In the genomic region with DNA sequence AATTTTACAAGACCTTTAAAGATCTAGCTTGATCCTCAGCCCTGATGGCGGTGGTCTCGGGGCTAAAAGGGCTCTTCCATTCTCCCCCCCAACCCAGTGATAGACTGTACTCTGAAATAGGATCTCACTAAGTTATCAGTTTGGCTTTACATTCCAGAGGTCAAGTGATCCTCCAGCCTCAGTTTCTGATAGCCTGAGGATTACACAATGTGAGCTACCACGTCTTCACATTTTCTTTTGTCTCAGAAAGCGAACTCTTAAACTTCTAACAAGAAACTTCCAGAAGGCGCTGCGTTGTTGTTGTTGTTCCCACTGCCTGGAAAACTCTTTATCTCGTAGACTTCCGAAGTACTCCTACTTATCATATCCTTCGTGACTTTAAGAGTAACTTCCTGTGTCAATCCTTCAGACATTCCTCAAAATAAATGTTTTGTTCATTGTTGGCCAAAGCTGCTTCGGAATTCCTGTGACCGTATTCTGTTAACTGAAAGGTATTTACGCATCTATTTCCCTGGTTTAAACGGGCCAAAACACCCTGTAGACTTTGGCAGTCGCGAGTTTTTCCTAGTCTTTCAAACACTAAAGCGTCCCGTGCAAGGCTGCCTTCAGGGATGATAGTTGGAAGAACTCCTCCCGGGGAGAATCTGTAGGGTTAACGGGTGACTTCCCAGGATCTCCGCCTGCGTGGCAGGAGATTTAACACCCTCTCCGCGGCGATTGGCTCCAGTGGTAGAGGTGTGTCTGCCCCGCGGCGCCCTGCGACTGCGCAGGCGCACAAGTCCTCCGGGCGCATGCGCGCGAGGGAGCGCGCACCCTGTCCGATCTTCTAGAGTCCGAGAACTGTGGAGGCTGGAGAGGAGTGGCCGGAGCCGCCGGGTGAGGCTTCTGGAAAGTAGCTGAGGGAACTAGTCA, we compare ENCODE assay signal across 8 mouse cellular contexts. TPM values are rescaled to one million over a fixed set of nuclear protein-coding genes. Genes with fewer than 3 reads are reported as not detected.
DNase-seq lines count a peak whose midpoint lies in the region; ATAC-seq lines count a peak whose summit lies in the region.

Gene Snap23, plus strand, starts transcription at position 786 of the 912 bp plus-strand sequence.

- H3K4me3 ChIP-seq in heart, embryonic 14.5 days (ENCODE audit: control insufficient read depth in 1 of 2, insufficient read depth in 1 of 2, low read depth in 1 of 2, low read length in 2 of 2) = peak within 1 kb of the TSS; percentile 68 to 74
- peak within 1 kb of the TSS; percentile 85 for H3K4me3 ChIP-seq in liver, embryonic 13.5 days (replicated peaks)
- peak within 1 kb of the TSS; percentile 83 for H3K4me3 ChIP-seq in stomach, embryonic 16.5 days (replicated peaks; ENCODE audit: low read length)

- peak within 1 kb of the TSS; percentile 64 for H3K4me2 ChIP-seq in heart, embryonic 14.5 days (ENCODE audit: low read length)
- peak within 1 kb of the TSS; percentile 77 for H3K4me2 ChIP-seq in liver, embryonic 13.5 days
- H3K4me2 ChIP-seq in stomach, embryonic 16.5 days (ENCODE audit: low read depth, low read length) = peak within 1 kb of the TSS; percentile 77

- H3K4me1 ChIP-seq in heart, embryonic 14.5 days (ENCODE audit: control insufficient read depth in 2 of 2, insufficient read depth in 2 of 2, low read length in 2 of 2) = peaks cover 0 to 13% of the 10 kb centered on the region in 2 experiments; a peak in 2 of 4 replicates
- H3K4me1 ChIP-seq in liver, embryonic 13.5 days (replicated peaks) = peaks cover 65% of the 10 kb centered on the region
- peaks cover 9% of the 10 kb centered on the region for H3K4me1 ChIP-seq in stomach, embryonic 16.5 days (ENCODE audit: control insufficient read depth, insufficient read depth, low read length)

- peaks cover 12% of the 10 kb centered on the region for H3K36me3 ChIP-seq in heart, embryonic 14.5 days (ENCODE audit: control insufficient read depth, insufficient read depth, low read length)
- peaks cover 11% of the 10 kb centered on the region for H3K36me3 ChIP-seq in liver, embryonic 13.5 days
- no peaks in the 10 kb centered on the region for H3K36me3 ChIP-seq in stomach, embryonic 16.5 days (ENCODE audit: control insufficient read depth, insufficient read depth, low read length)

- no peaks in the 10 kb centered on the region for H3K27me3 ChIP-seq in heart, embryonic 14.5 days (ENCODE audit: control insufficient read depth, insufficient read depth, low read length)
- no peaks in the 10 kb centered on the region for H3K27me3 ChIP-seq in liver, embryonic 13.5 days
- no peaks in the 10 kb centered on the region for H3K27me3 ChIP-seq in stomach, embryonic 16.5 days (ENCODE audit: control insufficient read depth, insufficient read depth, low read length)

- H3K9me3 ChIP-seq in heart, embryonic 14.5 days (ENCODE audit: control insufficient read depth, low read length) = no peaks in the 10 kb centered on the region
- H3K9me3 ChIP-seq in liver, embryonic 13.5 days (replicated peaks) = no peaks in the 10 kb centered on the region
- no peaks in the 10 kb centered on the region for H3K9me3 ChIP-seq in stomach, embryonic 16.5 days (replicated peaks; ENCODE audit: control insufficient read depth, low read length)

- peak within 1 kb of the TSS; percentile 89 to 97 for H3K27ac ChIP-seq in heart, embryonic 14.5 days (replicated peaks in 1 of 2; ENCODE audit: control insufficient read depth in 1 of 2, insufficient read depth in 1 of 2, low read depth in 2 of 2, low read length in 2 of 2)
- peak within 1 kb of the TSS; percentile 83 for H3K27ac ChIP-seq in liver, embryonic 13.5 days
- H3K27ac ChIP-seq in stomach, embryonic 16.5 days (ENCODE audit: low read length) = peak within 1 kb of the TSS; percentile 93

- DNase-seq in c-Kit-negative CD71-positive TER-119-positive erythroid progenitor cells, embryonic 14.5 days (ENCODE audit: low read depth, low spot score) = peak; percentile 90
- DNase-seq in fibroblast of lung, adult 2 months (ENCODE audit: low read depth) = peak; percentile 97
- DNase-seq in kidney, postnatal 14 days = peak; percentile 98
- DNase-seq in liver, embryonic 13.5 days = peak; percentile 90
- peak; percentile 96 for DNase-seq in neural tube, embryonic 10.5 days (ENCODE audit: extremely low spot score, low spot score)

- under 1% methylated on average over 42 of the region's 42 CpGs for WGBS in heart, embryonic 14.5 days
- WGBS in liver, embryonic 13.5 days (ENCODE audit: insufficient replicate concordance) = 2% methylated on average over 42 of the region's 42 CpGs
- under 1% methylated on average over 42 of the region's 42 CpGs for WGBS in stomach, embryonic 16.5 days

- peak; percentile 79 for ATAC-seq in CD4-positive, CD25-positive, alpha-beta regulatory T cell, adult 4 months
- peak; percentile 95 for ATAC-seq in heart, embryonic 14.5 days (ENCODE audit: insufficient number of reproducible peaks, insufficient read depth, low FRiP score, low read depth)
- peak; percentile 92 for ATAC-seq in liver, embryonic 13.5 days (ENCODE audit: low read depth)
- peak; percentile 97 for ATAC-seq in stomach, embryonic 16.5 days (ENCODE audit: insufficient read depth, low FRiP score)

- peak within 1 kb of the TSS; percentile 80 for H3K9ac ChIP-seq in heart, embryonic 14.5 days (ENCODE audit: low read length)
- peak within 1 kb of the TSS; percentile 90 for H3K9ac ChIP-seq in liver, embryonic 13.5 days
- H3K9ac ChIP-seq in stomach, embryonic 16.5 days (ENCODE audit: low read length) = peak within 1 kb of the TSS; percentile 91

RNA-seq across cellular contexts. Expression of gene Snap23, which starts in this region (rescaled TPM):
- polyA plus RNA-seq in CD4-positive, CD25-positive, alpha-beta regulatory T cell, adult 4 months (2017; shearing (Covaris generic)) = 10 to 100 TPM; 51.9 to 61.8 TPM
- polyA plus RNA-seq in heart, embryonic 14.5 days (2014; fragmentation: Nextera tagmentation; extraction: Ambion mirVana) = 52.2 and 52.7 TPM in 2 replicates
- 31.3 and 36.9 TPM in 2 replicates for polyA plus RNA-seq in liver, embryonic 13.5 days (2015; fragmentation: Nextera tagmentation; extraction: Ambion mirVana)
- polyA plus RNA-seq in stomach, embryonic 16.5 days (2015; fragmentation: Nextera tagmentation; extraction: Ambion mirVana) = 52.2 and 56.4 TPM in 2 replicates

Comparison
In these comparisons a context has a peak if more than half of its experiments do, and no peak if none do; other contexts are left out.
1. Peak in every context shown above with its lines: DNase-seq, ATAC-seq, H3K4me3 ChIP-seq and H3K27ac ChIP-seq.